Mouse (Mus musculus): ENCODE data around the gene Lpgat1.

GRCm38 (mm10) chr1:191698253-191698795, 19.3 kb upstream of the Lpgat1 start:
- no peak for TF ChIP-seq EP300 (optimal IDR thresholded peaks at IDR 0.05)
- TF ChIP-seq CTCF (IDR thresholded peaks at IDR 0.05; ENCODE audit: low read depth): no peak

Measured in stomach, postnatal 0 days (tissue).